Mouse (Mus musculus) lung, embryonic 16.5 days (tissue): ENCODE measurements around the gene Jazf1. TPM values are rescaled to one million over a fixed set of nuclear protein-coding genes. Genes with fewer than 3 reads are reported as not detected.

Experiments
- ATAC-seq: fragments of 200-750 bp; cut with Nextera tagmentation; 2 replicates; pipeline ENCODE4 v1.8.0; 2017; ENCODE audit warnings: low read depth, mild to moderate bottlenecking, moderate library complexity
- H3K27ac ChIP-seq: fragments of 300-500 bp; sonication (generic); 2 replicates; pipeline ENCODE4 v1.5.1; 2014; ENCODE audit warnings: mild to moderate bottlenecking, control low read depth, low read length
- H3K27me3 ChIP-seq: fragments of 300-500 bp; sonication (generic); 2 replicates; pipeline ENCODE4 v1.6.1; 2014; ENCODE audit warnings: low read depth, low read length, mixed read lengths; ENCODE audit not compliant: control insufficient read depth, insufficient read depth
- H3K36me3 ChIP-seq: fragments of 300-500 bp; sonication (generic); 2 replicates; pipeline ENCODE4 v1.6.1; 2014; ENCODE audit warnings: low read length; ENCODE audit not compliant: control insufficient read depth, insufficient read depth
- H3K4me1 ChIP-seq: fragments of 300-500 bp; sonication (generic); replicated peaks from 2 replicates; pipeline ENCODE4 v1.6.1; 2014; ENCODE audit warnings: low read length, mixed read lengths; ENCODE audit not compliant: control insufficient read depth, insufficient read depth
- H3K4me2 ChIP-seq: fragments of 300-500 bp; sonication (generic); 2 replicates; pipeline ENCODE4 v1.6.1; 2014; ENCODE audit warnings: low read depth, low read length, control low read depth
- H3K4me3 ChIP-seq: fragments of 300-500 bp; sonication (generic); 2 replicates; pipeline ENCODE4 v1.5.1; 2014; ENCODE audit warnings: mild to moderate bottlenecking, low read length, control low read depth
- H3K9ac ChIP-seq: fragments of 300-500 bp; sonication (generic); 2 replicates; pipeline ENCODE4 v1.6.1; 2014; ENCODE audit warnings: low read length, control low read depth
- H3K9me3 ChIP-seq: fragments of 300-500 bp; sonication (generic); 2 replicates; pipeline ENCODE4 v1.6.1; 2016; ENCODE audit warnings: low read length; ENCODE audit not compliant: control insufficient read depth
- WGBS: fragments of 180-500 bp; shearing (Covaris S2); extraction: QIAGEN DNeasy Blood & Tissue Kit; methylation state at CpG from one replicate; pipeline ENCODE4 v1.1.7; 2014; 5-methylcytosine and 5-hydroxymethylcytosine counted together
- polyA plus RNA-seq: library from polyadenylated mRNA; unstranded; fragments of >200 nt; fragmentation: Nextera tagmentation; extraction: Ambion mirVana; gene quantifications from 2 replicates; pipeline ENCODE4 v1.2.1, GENCODE M21; 2015

Jazf1 gene
- polyA plus RNA-seq, result 5.1 and 5.3 TPM in 2 replicates

- WGBS, result 0% methylated on average over 28 of the region's 133 CpGs
- Histone ChIP-seq H3K4me3 (peak within 1 kb of the TSS; percentile 90), H3K9me3 (no peaks in the 10 kb centered on the region), H3K9ac (peak within 1 kb of the TSS; percentile 80), H3K27ac (0 out of 2 replicates have a peak within 1 kb of the TSS, but pooled peaks have one; percentile 16), H3K4me1 (peaks cover 3% of the 10 kb centered on the region; the same call in 1 of the 2 replicates), H3K27me3 (peaks cover 13% of the 10 kb centered on the region), H3K36me3 (no peaks in the 10 kb centered on the region), H3K4me2 (peak within 1 kb of the TSS; percentile 95)
- peak; percentile 89 for ATAC-seq
Observed at GRCm38 (mm10) chr6:53067989-53068874, at the start of gene Jazf1. Gene Jazf1, minus strand, starts transcription at chr6:53068631.

GRCm38 (mm10) chr6:53117855-53118254 is 49.4 kb upstream of the Jazf1 start:
- ATAC-seq, result no peak
- no peaks in the 10 kb centered on the region for H3K9me3 ChIP-seq
- H3K9ac ChIP-seq, result no peak overlapping the region
- no peaks in the 10 kb centered on the region for H3K27me3 ChIP-seq
- H3K4me2 ChIP-seq, result no peak overlapping the region
- 31% methylated on average over 1 of the region's 1 CpGs for WGBS
- no peak overlapping the region for H3K4me3 ChIP-seq
- H3K36me3 ChIP-seq, result no peaks in the 10 kb centered on the region
- no peak overlapping the region for H3K27ac ChIP-seq
- no peaks in the 10 kb centered on the region for H3K4me1 ChIP-seq

GRCm38 (mm10) chr6:53086879-53087278 is 18.4 kb upstream of the Jazf1 start:
- Histone ChIP-seq H3K9me3 (no peaks in the 10 kb centered on the region), H3K4me3 (no peak overlapping the region), H3K27ac (no peak overlapping the region), H3K4me1 (no peaks in the 10 kb centered on the region), H3K36me3 (no peaks in the 10 kb centered on the region), H3K4me2 (no peak overlapping the region), H3K9ac (no peak overlapping the region), H3K27me3 (no peaks in the 10 kb centered on the region)
- no peak for ATAC-seq
- 29% methylated on average over 4 of the region's 4 CpGs for WGBS

- 49% methylated on average over 4 of the region's 4 CpGs for WGBS
- Histone ChIP-seq H3K27ac (no peak overlapping the region), H3K36me3 (no peaks in the 10 kb centered on the region), H3K9me3 (no peaks in the 10 kb centered on the region), H3K4me1 (0 out of 2 replicates have a peak, but pooled peaks cover 2% of the 10 kb centered on the region), H3K4me3 (no peak overlapping the region), H3K4me2 (no peak overlapping the region), H3K9ac (no peak overlapping the region), H3K27me3 (no peaks in the 10 kb centered on the region)
- ATAC-seq, result no peak
Observed at GRCm38 (mm10) chr6:53081241-53081640, 12.8 kb upstream of the Jazf1 start.

GRCm38 (mm10) chr6:53078671-53079070 is 10.2 kb upstream of the Jazf1 start:
- H3K4me3 ChIP-seq, result no peak overlapping the region
- WGBS, result 15% methylated on average over 2 of the region's 2 CpGs
- no peaks in the 10 kb centered on the region for H3K27me3 ChIP-seq
- no peak overlapping the region for H3K27ac ChIP-seq
- ATAC-seq, result no peak
- no peaks in the 10 kb centered on the region for H3K9me3 ChIP-seq
- no peak overlapping the region for H3K4me2 ChIP-seq
- H3K36me3 ChIP-seq, result no peaks in the 10 kb centered on the region
- no peak overlapping the region for H3K9ac ChIP-seq
- H3K4me1 ChIP-seq, result 0 out of 2 replicates have a peak, but pooled peaks cover 2% of the 10 kb centered on the region

GRCm38 (mm10) chr6:53071732-53072131 is 3.3 kb upstream of the Jazf1 start:
- Histone ChIP-seq H3K4me3 (no peak overlapping the region), H3K4me1 (peaks cover 3% of the 10 kb centered on the region; the same call in 1 of the 2 replicates), H3K9me3 (no peaks in the 10 kb centered on the region), H3K36me3 (no peaks in the 10 kb centered on the region), H3K27me3 (peaks cover 13% of the 10 kb centered on the region), H3K9ac (no peak overlapping the region), H3K27ac (no peak overlapping the region), H3K4me2 (no peak overlapping the region)
- ATAC-seq, result no peak
- whole genome bisulfite sequencing, result 79% methylated on average over 6 of the region's 6 CpGs

GRCm38 (mm10) chr6:53069976-53070575 is 1.6 kb upstream of the Jazf1 start:
- H3K4me2 ChIP-seq, result no peak overlapping the region
- no peak overlapping the region for H3K4me3 ChIP-seq
- no peak overlapping the region for H3K9ac ChIP-seq
- H3K36me3 ChIP-seq, result no peaks in the 10 kb centered on the region
- H3K27me3 ChIP-seq, result peaks cover 13% of the 10 kb centered on the region
- no peaks in the 10 kb centered on the region for H3K9me3 ChIP-seq
- H3K27ac ChIP-seq, result no peak overlapping the region
- no peak for ATAC-seq
- H3K4me1 ChIP-seq, result peaks cover 3% of the 10 kb centered on the region; the same call in 1 of the 2 replicates
- 28% methylated on average over 5 of the region's 5 CpGs for WGBS

GRCm38 (mm10) chr6:53068875-53069178 is 396 bp upstream of the Jazf1 start:
- WGBS, result 3% methylated on average over 6 of the region's 6 CpGs
- peaks cover 3% of the 10 kb centered on the region; the same call in 1 of the 2 replicates for H3K4me1 ChIP-seq
- peak overlapping the region; percentile 95 for H3K4me2 ChIP-seq
- H3K9ac ChIP-seq, result peak overlapping the region; percentile 80
- H3K27ac ChIP-seq, result no peak overlapping the region
- peak overlapping the region; percentile 90 for H3K4me3 ChIP-seq
- no peaks in the 10 kb centered on the region for H3K36me3 ChIP-seq
- H3K27me3 ChIP-seq, result peaks cover 13% of the 10 kb centered on the region
- H3K9me3 ChIP-seq, result no peaks in the 10 kb centered on the region
- ATAC-seq, result peak; percentile 11; the same call in 1 of the 2 replicates

- no peaks in the 10 kb centered on the region for H3K9me3 ChIP-seq
- peaks cover 3% of the 10 kb centered on the region; the same call in 1 of the 2 replicates for H3K4me1 ChIP-seq
- H3K27ac ChIP-seq, result no peak overlapping the region
- H3K4me2 ChIP-seq, result peak overlapping the region; percentile 95
- peak overlapping the region; percentile 90 for H3K4me3 ChIP-seq
- H3K27me3 ChIP-seq, result peaks cover 13% of the 10 kb centered on the region
- 11% methylated on average over 17 of the region's 41 CpGs for WGBS
- no peaks in the 10 kb centered on the region for H3K36me3 ChIP-seq
- H3K9ac ChIP-seq, result peak overlapping the region; percentile 80
- peak; percentile 50 for ATAC-seq
Observed at GRCm38 (mm10) chr6:53067446-53067988, 914 bp downstream of the Jazf1 start.
